Mouse (Mus musculus) left cerebral cortex, adult 18-20 months (tissue): Measurements from ENCODE around the gene Chd3. TPM values are rescaled to one million over a fixed set of nuclear protein-coding genes. Genes with fewer than 3 reads are reported as not detected.

Source experiments
- DNase-seq, 2 experiments: peaks; one replicate each; pipeline ENCODE4 v3.0.0; 2021 to 2022; ENCODE audit warnings: low spot score in 2 of 2, mixed read lengths in 1 of 2
- long read RNA-seq, 2 experiments: library from polyadenylated mRNA; stranded (forward); transcript quantifications; one replicate each; pipeline ENCODE4 v2.0.0; 2021
- total RNA-seq, 2 experiments: library from RNA; stranded (reverse); gene quantifications; 2 replicates each; pipeline ENCODE4 v1.2.3; 2021

Chd3 gene
- total RNA-seq = 100 to 1,000 TPM; 346 to 387 TPM
- long read RNA-seq, experiment 1, full-length matches to known transcripts = 18 of 131 reads
- long read RNA-seq, experiment 1, partial matches to known transcripts = 79 of 131 reads
- long read RNA-seq, experiment 1, other reads (novel, unspliced or antisense) = 34 of 131 reads
- long read RNA-seq, experiment 2, transcript Chd3-205 (3 exons, 1,882 nt) = major isoform, 6 of 83 reads
- long read RNA-seq, experiment 2, transcript Chd3-203 (7 exons, 2,153 nt) = major isoform, 6 of 83 reads
- long read RNA-seq, experiment 2, partial matches to known transcripts = 49 of 83 reads
- long read RNA-seq, experiment 2, other reads (novel, unspliced or antisense) = 22 of 83 reads

DNA sequence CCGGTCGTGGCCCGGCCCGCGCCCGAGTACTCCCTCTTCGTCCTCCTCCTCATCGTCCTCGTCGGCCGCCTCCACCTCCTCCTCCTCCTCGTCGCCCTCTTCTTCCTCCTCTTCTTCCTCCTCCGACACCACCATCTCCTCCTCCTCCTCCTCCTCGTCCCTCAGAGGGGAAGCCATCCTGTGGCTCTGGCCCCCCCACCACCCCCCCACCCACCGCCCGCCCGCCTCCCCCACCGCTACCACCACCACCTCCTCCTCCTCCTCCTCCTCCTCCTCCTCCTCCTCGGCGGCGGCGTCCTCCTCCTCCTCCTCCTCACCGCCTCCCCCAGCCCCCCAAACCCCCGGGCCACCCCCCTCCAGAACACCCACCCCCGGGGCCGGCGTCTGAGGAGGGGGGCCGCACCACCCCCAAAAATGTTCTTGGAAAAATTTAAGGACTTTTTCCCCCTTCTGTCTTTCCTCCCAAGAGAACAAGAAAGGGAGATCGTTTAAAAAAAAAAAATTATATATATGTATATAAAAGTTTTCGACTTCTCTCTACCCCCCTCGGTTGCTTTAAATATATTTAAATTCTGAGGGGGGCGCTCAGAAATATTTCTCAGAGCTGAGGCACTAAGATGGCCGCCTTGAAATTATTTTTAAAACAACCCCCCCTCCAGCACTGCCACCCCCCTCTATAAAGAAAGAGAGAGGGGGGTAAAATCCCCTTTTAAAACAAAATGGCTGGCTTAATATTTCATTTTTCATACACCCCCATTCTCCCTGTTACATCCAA is at the start of gene Chd3:
TSS of gene Chd3 (minus strand) at position 192 of the 775 bp plus-strand sequence.
- no peak for DNase-seq

DNA sequence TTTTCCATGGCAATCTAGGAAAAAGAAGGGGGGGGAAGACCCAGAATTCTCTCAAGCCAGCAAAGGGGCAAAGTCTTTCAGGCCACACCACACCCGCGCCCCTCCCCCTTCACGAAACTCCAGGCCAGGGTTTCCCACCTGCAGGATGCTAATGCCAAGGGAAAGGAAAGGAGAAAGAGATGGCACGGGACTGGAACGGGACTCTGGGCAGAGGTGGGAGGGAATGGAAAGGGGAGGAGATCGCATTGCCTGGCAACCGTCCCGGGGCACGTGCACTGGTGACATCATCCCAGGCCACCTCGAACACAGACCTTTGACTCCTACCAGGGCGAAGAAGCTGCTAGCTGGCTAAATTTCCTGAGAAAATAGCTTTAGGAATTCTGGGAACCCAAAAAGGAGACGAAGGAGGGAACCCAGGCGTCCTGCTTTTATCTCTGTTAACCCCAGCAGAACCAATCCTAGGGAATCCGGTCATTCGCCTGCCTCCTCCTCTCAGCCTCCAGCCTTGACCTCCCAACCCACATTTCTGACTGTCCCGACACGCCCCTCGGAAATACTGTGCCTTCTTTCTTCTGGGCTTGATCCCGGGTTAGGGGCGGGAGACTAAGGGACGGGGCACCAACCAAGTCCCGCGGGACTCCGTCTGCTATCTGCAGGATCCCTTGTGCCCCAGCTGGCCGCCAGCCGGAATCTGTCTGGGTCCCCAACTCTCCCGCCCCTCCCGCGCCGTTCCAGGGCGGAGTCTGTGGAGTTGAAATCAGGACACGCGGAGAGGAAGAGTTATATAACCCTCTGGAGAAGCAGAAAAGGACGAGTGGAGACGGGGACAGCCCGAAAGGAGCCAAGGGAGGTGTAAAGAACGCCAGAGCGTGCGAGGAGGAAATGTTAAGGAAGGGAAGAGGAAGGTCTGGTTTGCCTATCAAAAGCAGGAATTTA is 48.5 kb upstream of the Chd3 start:
- DNase-seq = peak; percentile 79 to 88

DNA sequence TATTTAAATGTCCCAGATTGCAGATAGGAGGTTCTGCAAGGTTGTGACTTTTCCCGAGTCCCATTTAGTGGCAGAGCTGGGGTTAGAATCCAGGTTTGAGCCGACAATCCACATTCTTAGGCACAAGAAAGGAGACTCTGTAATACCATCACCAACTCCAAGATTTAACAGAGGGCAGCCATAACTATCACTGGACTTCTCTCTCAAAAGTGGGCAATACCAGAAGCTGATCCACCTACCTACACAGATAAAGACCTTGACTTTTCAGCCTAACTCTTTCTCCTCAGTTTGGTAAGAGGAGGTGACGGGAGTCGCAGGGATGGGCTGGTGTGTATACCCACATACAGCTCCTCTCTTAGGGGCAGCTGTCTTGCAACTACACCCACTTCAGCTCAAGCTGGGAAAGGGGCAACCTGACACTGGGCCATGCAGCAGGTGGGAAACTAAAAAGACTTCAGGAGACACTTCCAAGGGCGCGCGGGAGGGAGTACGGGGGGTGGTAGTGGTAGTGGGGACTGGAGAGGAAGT is 47.8 kb upstream of the Chd3 start:
- no peak for DNase-seq

DNA sequence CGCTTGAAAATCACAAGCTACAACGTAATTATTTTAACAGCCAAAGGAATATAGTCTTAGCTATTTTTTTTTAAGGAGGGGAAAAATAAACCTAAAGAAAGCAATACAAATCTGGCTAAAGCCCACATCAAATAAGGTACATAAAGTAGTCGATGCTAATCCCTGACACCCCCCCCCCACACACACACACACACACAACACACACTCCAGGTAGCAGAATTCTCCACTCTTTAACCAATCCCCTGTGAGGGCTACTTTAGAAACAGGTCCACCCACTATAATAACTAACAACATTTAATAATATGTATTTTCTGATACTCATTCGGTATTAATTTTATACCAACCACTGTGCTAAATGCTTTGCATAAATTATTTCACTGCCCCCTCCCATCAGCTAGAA is 47.3 kb upstream of the Chd3 start:
- no peak for DNase-seq

DNA sequence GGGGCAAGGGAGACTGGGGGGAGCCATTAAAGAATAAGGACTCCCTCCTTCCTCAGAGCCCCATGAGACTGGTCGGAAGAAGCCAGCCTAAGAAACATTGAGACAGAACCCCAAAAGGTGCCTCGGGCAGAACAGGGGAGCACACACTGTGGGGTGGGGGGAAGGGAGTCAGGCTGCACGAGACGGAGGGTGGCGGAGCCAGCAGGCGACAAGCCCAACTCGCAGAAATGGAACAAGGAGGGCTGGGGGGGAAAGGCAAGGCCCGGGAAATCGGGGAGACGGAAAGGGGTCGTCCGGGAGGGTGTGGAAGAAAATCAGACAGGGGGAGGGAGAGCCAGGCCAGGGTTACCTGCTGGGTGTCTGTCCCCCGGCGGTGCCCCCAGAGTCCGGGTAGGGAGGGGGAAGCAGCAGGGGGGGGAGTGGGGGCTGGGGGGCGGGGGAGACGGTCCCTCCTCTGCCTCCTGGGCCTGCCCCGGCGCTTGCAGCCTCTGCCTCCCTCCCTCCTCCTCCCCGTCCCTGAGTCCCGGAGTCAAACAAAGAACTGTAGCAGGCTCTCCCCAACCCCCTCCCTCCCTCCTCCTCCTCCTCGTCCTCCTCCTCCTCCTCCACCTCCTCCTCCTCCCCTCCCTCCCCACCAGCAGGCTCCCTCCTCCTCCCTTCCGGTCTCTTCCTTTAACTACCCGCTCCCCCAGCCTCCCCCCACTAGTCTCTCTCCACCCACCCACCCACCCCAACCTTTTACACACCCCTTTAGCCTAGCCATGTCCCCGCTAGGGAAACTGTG is 46.7 kb upstream of the Chd3 start:
- DNase-seq = peak in 1 of 2 experiments; percentile 4

DNA sequence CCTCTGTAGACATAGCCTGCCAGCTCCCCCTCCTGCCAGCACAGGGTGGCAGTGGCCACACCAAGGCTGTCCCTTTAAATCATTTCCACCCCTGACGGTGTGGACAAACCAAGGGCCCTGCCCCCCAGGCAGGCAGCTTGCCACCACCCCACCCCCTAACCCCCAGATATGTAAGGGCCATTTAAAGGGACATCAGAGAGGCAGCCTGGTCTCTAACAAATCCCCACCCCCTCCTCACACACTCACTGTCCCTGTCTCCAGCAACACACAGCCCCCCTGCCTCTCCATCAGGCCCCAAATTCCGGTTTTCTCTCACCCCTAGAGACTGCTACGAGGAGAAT is 46.1 kb upstream of the Chd3 start:
- peak in 1 of 2 experiments; percentile 2 for DNase-seq

DNA sequence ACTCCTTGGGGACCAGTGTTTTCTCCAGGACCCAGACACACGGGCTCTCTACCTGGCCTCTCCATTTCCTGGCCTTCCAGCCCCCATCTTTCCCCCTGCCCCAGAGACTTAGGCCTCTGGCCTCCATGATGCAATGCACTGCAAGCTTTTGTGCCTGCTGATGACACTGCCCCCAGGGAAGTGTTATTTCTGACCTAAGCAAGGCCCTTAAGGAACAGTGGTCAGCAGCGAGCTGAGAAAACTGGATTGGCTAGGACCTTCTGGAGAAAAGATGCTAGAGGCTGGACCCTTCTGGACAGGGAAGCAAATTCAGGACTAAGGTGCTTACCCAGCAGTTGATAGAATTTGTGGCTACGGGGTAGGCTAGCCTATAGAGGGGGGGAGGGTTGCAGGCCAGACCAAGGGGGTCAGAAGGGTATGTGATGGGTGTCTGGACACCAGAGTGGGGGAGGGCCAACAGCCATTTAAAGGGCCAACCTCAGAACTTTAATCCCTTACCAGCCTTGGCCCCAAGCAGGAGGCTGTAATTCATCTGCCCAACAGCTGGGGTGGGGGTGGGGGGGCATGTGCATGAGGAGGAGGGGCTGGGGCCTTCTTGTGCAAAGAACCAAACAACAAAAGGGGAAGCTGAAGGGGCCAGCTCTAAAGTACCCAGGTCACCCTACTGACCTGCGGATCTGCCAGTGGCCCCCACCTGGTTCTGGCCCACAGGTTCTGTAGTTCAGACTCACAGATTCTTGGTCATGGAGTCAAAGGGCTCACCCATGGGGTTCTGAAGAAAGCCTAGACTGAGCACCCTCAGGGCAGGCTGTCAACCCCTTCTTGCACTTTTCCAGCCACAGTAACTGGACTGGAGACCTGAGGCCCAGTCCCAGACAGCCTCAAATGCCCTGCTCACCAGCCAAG is 45.5 kb upstream of the Chd3 start:
- DNase-seq = no peak

DNA sequence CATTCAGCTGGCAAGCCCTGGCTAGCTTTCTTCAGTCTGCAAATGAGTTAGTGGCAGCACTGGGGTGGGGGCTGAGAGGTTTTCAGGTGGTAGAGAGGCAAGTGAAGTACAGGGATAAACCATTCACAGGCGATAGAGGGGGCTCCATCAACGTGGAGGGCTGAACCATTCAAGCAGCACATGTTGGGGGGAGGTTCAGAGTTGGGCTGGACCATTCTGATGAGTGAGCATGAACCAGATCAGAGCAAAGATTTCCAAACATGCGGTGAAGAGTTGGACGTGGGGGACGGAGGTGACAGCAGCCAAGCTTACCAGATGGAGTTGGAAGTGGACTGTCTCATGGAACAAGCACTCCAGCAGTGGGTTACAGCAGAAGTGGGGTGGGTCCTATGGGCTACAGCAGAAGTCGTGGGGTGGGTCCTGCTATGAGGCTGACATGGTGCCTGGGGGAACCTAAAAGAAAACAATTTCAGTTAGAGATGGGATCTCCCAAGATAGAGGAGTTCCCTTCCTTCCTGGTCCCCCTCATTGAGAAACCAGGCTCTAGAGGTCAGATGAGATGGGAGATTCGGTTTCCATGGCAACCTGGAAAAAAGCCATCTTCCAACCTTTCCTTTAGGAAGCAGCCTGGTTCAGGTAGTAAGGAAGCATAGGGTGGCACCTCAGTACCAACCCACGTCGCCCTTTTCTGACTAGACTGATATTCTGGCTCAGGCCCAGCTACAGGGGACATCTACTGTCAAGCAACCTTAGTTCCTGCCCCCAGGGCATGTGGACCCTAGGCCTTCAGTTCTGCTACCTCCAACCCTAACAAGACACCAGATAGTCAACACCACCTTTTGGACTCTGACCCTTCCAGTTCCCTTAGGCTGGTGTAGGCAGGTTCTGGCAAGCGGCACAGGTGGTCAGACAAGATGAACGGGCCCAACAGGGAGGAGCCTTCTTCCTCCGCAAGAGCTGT is 44.3 kb upstream of the Chd3 start, which contains the start of gene Kdm6b:
TSS of gene Kdm6b (minus strand) at position 455 of the 961 bp plus-strand sequence.
- DNase-seq = peak; percentile 32 to 48

DNA sequence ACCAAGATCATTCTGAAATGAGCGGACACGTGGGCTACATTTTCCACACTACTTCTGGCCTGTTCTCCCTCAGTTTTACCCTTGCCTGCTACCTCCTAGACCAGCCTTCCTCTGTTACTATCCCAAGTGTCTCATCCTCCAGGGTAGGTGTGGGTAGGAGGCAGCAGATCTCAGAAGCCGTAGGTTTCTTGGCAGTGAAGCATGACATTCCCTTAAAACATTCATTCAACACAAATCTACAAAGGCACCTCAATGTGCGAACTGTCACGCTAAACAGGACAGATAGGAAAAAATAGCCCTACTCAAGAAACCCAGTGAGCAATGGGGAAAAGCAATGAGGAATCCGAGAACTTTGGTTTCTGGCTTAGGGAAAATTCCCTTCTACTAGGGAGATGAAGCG is 43.3 kb upstream of the Chd3 start:
- DNase-seq = peak; percentile 17 to 35

DNA sequence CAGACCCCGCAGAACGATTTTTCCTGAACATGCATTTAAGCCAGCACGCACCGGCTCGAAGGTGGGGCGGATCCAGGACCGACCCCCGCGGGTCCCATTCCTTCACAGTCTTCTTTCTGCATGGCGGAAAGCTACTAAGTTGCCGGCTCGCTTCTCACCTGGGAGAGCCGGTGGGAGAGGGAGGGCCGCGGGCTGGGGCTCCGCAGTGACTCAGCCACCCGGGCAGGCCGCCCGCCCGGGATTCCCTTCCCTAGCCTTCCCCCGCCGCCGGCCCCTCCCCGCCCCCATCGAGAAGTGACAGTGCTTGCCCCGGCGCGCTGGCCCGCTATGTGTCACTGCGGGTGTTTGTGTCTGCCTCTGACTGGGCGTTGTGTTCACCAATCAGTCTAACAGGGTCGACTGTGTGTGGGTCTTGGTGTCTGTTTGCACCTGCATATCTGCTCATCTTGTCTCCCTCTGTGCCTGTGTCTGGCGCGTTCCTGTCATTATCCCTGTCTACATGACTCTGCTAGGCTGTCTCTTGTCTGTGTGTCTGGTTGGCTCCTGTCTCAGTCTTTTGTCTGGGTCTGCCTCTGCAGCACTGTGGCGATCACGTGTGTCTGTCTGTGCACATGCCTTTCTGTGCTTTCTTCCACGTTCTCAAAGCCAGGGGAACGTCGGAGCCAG is 42.5 kb upstream of the Chd3 start:
- DNase-seq = peak; percentile 59 to 64

DNA sequence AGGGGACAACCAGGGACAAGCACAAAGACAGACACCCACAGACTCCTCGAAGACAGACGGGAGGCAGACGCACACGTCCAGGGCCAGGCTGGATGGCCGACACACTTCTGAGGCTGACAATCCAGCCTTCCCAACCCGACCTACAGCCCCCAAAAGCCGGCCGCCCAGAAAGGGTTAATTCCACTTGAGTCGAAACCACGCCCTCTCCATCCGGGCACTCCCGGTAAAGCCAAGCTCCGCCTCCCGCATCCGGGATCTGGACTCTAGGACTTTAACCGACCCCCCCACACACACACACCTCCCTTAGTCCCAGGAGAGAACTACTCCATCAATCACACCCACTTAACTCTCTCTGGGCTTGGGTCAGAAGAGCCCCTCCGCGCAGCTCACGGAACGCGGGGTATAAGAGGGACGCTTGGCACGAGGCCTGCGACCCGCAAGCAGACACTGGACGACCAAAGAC is 41.9 kb upstream of the Chd3 start:
- peak; percentile 92 to 94 for DNase-seq

DNA sequence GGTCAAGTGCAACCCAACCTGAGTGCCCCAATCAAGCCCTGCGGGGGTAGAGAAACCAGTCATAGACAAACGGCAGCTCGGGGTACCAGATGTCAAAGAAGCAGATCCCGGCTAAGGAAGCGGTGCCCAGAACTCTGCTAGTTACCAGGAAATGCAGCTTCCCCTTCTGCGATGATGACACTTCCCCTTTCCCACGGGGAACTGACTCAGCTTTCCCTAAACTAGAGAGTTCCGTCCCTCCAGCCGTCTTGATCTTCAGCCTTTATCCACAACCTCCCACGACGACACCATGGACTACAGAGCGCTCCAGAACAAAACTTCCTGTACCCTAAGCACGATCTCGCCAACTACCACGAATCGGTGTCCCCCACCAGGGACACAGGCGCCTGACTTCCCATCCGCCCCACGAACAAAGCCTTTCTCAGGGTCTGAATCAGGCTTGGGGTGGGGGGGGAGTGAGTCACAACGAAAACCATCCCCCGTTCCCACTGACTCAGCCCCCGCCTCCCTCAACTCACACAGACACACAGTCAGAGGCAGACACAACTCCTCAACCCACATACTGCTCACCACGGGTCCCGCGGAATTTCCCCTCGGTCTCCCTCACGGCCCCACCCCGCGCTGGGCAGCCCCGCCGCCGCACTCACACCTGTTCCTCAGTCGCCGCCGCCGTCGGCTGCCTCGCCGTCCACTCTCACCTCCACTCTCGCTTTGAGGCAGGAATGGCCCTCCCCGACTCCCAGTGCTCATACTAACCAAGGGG is 41.3 kb upstream of the Chd3 start:
- peak; percentile 60 to 67 for DNase-seq

DNA sequence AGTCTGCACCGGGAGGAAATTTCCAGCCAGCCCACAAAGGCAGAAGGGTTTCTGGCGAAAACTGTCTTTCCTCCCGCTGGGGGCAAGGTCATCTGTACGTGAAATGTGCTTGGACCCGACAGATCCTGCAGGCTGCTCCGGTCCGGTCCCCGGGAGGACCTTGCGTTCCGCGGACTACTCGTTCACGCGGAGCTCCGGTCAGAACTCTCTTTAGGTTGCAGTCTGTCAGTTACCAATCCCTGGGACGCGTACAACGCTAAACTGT is 40.8 kb upstream of the Chd3 start:
- no peak for DNase-seq

DNA sequence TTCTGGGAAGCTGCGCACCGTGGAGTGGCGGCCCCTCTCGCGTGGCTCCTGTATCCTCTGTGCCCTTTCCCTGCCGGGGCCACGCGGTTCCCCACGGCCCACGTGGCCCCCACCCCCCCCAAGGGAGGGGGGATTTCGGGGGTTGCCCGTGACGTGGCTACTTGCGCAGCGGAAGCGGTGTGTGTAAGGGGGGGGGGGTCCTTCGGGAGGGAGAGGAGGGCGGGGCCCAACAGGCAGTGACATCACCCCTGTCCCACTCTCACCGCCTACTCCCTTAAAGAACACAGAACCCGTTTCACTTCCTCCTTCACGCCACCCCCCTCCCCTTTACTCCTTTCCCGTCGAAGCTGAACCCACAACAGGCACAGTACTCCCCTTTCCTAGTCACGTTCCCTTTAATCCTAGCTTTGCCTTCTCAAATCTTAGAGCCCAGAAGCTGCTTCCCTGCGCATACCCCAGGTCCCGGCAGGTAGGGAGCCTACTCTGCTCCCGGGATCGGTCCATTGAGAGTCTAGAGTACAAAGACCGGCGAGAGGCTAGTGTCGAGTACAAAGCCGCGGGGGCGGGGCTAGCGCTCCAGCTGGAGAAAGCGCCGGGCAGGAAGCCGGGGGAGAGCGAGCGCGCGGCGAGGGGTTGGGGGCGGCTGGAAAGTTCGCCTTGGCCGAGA is 40.3 kb upstream of the Chd3 start:
- DNase-seq = peak; percentile 82 to 89

DNA sequence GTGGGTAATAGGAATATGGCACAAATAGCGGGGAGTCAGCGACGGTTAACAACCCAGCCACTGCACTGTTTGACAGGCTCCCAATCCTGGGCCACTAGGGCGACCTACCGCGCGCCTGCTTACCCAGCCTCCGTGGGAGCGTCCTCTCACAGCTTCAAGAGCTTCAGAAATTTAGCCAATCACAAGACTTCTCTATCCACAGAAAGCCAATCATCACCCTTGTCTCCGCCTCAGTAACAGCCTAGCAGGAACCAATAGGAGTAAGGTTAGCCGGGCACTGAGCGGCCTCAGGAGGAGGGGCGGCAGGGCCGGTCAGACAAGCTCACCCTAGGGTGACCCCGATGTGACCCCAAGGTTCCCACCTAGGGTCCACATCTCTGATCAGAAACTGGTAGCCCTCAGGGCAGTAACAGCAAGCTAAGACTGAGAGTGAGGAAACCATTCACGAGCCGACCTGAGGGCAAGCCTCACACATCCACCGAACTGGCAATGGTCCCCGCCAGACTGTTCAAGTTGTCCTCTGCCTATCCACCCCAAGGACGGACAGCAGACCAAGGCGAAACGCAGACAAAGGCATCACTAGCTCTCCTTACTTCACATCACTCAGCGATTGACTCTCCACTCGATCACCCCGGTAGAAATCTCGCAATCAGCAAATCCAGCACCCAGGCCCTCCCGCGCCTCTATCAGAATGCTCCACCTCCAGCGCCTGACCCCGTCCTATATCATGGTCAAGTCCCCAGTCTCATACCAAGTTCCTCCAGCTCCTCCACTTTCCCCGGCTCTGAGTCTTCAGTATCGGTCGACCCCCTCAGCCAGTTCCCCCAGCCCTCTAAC is 39.6 kb upstream of the Chd3 start:
- peak; percentile 62 to 84 for DNase-seq

DNA sequence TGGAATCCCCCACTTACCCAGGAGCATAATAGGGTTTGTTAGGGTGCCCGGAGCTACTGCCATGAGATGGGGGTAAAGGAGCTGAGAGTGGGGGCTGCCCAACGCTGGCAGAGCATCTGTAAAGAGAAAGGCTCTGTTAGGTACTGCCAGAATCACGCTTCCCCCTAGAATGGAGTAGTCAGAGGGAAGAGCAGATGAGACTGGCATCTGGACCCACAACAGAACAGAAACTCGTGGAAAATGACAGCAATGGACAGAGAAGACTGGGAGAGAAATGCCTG is 38.5 kb upstream of the Chd3 start:
- no peak for DNase-seq
